Mouse (Mus musculus): ENCODE data around the gene Nlgn2. TPM values are rescaled to one million over a fixed set of nuclear protein-coding genes. Genes with fewer than 3 reads are reported as not detected.
A peak's percentile ranks its signal among the peaks of the same experiment; 100 is the strongest.

Nlgn2 gene
- total RNA-seq (2012; rRNA removed), result 0.55 and 1.3 TPM in 2 replicates
- 0.20 and 0.95 TPM in 2 replicates for total RNA-seq (2014; rRNA removed)
- 1.1 and 1.2 TPM in 2 replicates for polyA plus RNA-seq (2012; ENCODE audit: insufficient read length, low read depth)

DNA sequence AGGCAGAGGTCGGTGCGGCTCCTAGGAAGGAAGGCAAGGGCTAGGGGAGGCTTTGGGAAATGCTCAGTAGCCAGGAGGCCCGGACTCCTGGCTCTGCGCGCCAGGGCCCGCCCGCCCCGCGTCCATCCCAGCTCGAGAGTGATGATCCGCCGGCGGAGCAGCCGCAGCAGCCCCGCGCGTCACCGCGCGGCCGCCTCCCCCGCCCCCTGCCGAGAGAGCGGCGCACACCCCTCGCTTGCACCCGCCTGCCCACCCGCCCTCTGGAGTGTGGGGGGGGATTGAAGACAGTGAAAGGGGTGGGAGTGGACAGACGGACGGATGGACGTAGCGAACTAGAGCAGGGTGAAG, at the start of gene Nlgn2:
Gene Nlgn2 (minus strand): TSS at position 181 of the 348 bp plus-strand sequence.
- TF ChIP-seq HCFC1 (IDR thresholded peaks at IDR 0.05; ENCODE audit: low read depth, low read length) (no peak), UBTF (IDR thresholded peaks at IDR 0.05; ENCODE audit: low read depth, low read length) (no peak), POLR2A (IDR thresholded peaks at IDR 0.05; ENCODE audit: low read depth, low read length) (peak; percentile 28; the same call in 1 of the 2 replicates), CHD1 (IDR thresholded peaks at IDR 0.05; ENCODE audit: low read depth, low read length) (no peak), USF1 (IDR thresholded peaks at IDR 0.05; ENCODE audit: low read depth, low read length) (no peak), MYC (IDR thresholded peaks at IDR 0.05; ENCODE audit: low read depth, low read length) (no peak), NRF1 (IDR thresholded peaks at IDR 0.05; ENCODE audit: low read depth, low read length) (peak; percentile 51), BHLHE40 (IDR thresholded peaks at IDR 0.05; ENCODE audit: low read depth, low read length) (no peak), POLR2AphosphoS2 (IDR thresholded peaks at IDR 0.05; ENCODE audit: low read depth, low read length) (no peak), ZC3H11A (IDR thresholded peaks at IDR 0.05; ENCODE audit: low read depth, low read length) (no peak), RAD21 (IDR thresholded peaks at IDR 0.05; ENCODE audit: low read depth, low read length) (no peak), MAZ (IDR thresholded peaks at IDR 0.05; ENCODE audit: low read depth, low read length) (0 out of 2 replicates have a peak, but pooled peaks have one; percentile 19)
- Histone ChIP-seq H3K9ac (ENCODE audit: insufficient read depth, low read depth) (peak within 1 kb of the TSS; percentile 80), H3K4me2 (ENCODE audit: insufficient read depth, low read depth, poor library complexity, severe bottlenecking) (peak within 1 kb of the TSS; percentile 98), H3K4me3 (replicated peaks in 1 of 3; ENCODE audit: low read depth in 2 of 3, low read length in 2 of 3, poor library complexity in 1 of 3) (peak within 1 kb of the TSS; percentile 62 to 100 (median 67)), H3K27ac (ENCODE audit: insufficient read depth, low read depth) (no peak within 1 kb of the TSS), H3K4me1 (ENCODE audit: control insufficient read depth in 1 of 2, insufficient read depth in 2 of 2) (peaks cover 10 to 19% of the 10 kb centered on the region in 2 experiments), H3K79me2 (replicated peaks; ENCODE audit: control insufficient read depth, extremely low read depth, insufficient read depth, poor library complexity, severe bottlenecking) (no peaks in the 10 kb centered on the region), H3K27me3 (replicated peaks) (peaks cover 32% of the 10 kb centered on the region), H3K36me3 (replicated peaks in 1 of 2; ENCODE audit: control insufficient read depth in 1 of 2, insufficient read depth in 1 of 2, low read length in 1 of 2) (peaks cover 3 to 9% of the 10 kb centered on the region in 2 experiments), H3K9me3 (replicated peaks; ENCODE audit: low read length) (no peaks in the 10 kb centered on the region)
- dilution Hi-C loops (cut with MboI; ENCODE audit: extremely low pct_ligation_motif_present, extremely low pct_unique_long_range_greater_than_20kb, low sequenced_read_pairs) (no loop called here), in situ Hi-C loops (cut with MboI; ENCODE audit: low pct_ligation_motif_present, low pct_unique_long_range_greater_than_20kb, low sequenced_read_pairs) (no loop called here)
- peak; percentile 14 for DNase-seq (ENCODE audit: extremely low read depth)

DNA sequence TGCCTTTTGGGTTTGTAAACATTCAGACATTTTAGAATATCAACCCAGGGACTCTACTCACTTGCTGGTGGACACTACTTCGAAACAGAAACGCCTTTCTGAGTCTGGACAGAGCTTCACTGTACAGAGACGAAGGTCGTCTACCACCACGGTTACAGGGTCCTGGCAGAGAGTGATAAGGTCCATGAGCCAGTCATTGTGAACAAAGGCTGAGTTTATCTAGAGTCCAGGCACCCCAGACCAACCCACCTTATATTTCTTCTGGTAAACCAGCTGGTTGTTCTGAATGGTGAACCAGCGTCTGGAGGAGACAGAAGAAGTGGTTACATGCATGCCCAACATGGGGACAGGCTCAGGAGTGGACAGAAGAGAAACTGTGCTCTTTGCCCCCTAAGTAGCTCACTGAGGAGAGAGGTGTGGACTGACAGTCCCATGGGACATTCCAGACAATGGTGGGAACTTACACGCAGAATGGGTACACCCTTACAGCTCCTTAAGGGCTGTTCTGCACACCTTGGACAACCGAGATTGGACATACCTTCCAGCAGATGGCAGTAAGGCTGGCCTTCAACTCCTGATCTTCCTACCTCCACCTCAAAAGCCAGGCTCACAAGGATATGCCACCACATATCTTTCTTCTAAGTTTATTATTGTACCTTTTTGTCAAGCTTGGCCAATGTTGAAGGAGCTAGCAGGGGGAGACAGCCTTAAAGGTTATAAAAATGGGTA, 49.5 kb upstream of the Nlgn2 start:
- DNase-seq (ENCODE audit: extremely low read depth), result no peak
- dilution Hi-C loops (cut with MboI; ENCODE audit: extremely low pct_ligation_motif_present, extremely low pct_unique_long_range_greater_than_20kb, low sequenced_read_pairs) (no loop called here), in situ Hi-C loops (cut with MboI; ENCODE audit: low pct_ligation_motif_present, low pct_unique_long_range_greater_than_20kb, low sequenced_read_pairs) (no loop called here)
- TF ChIP-seq CTCF (conservative IDR thresholded peaks at IDR 0.05 in 1 of 2, IDR thresholded peaks at IDR 0.05 in 1 of 2; ENCODE audit: low read depth in 2 of 2, low read length in 2 of 2) (peak in 1 of 2 experiments; percentile 64; a peak in 2 of 4 replicates), E2F4 (IDR thresholded peaks at IDR 0.05; ENCODE audit: insufficient replicate concordance, low read depth, low read length) (no peak), RAD21 (IDR thresholded peaks at IDR 0.05; ENCODE audit: low read depth, low read length) (peak; percentile 44), SMC3 (IDR thresholded peaks at IDR 0.05; ENCODE audit: low read depth, low read length) (peak; percentile 66)
- Histone ChIP-seq H3K79me2 (replicated peaks; ENCODE audit: control insufficient read depth, extremely low read depth, insufficient read depth, poor library complexity, severe bottlenecking) (no peaks in the 10 kb centered on the region), H3K27me3 (replicated peaks) (no peaks in the 10 kb centered on the region), H3K9ac (ENCODE audit: insufficient read depth, low read depth) (no peak overlapping the region), H3K4me2 (ENCODE audit: insufficient read depth, low read depth, poor library complexity, severe bottlenecking) (no peak overlapping the region), H3K36me3 (replicated peaks in 1 of 2; ENCODE audit: control insufficient read depth in 1 of 2, insufficient read depth in 1 of 2, low read length in 1 of 2) (peaks cover 23 to 96% of the 10 kb centered on the region in 2 experiments), H3K9me3 (replicated peaks; ENCODE audit: low read length) (peaks cover 10% of the 10 kb centered on the region), H3K27ac (ENCODE audit: insufficient read depth, low read depth) (no peak overlapping the region), H3K4me1 (ENCODE audit: control insufficient read depth in 1 of 2, insufficient read depth in 2 of 2) (peaks cover 0 to 4% of the 10 kb centered on the region in 2 experiments; a peak in 2 of 4 replicates), H3K4me3 (replicated peaks in 1 of 3; ENCODE audit: low read depth in 2 of 3, low read length in 2 of 3, poor library complexity in 1 of 3) (no peak overlapping the region)
